Mouse (Mus musculus) kidney, adult 2 months (tissue): Measurements from ENCODE around the gene Hebp1.

Experiments used
- CTCF ChIP-seq: fragments of 200-500 bp; conservative IDR thresholded peaks from 2 replicates; pipeline ENCODE4 v1.5.1; 2011; ENCODE audit warnings: low read depth, mild to moderate bottlenecking, control low read depth, low read length, moderate library complexity, mixed read lengths; ENCODE audit not compliant: insufficient read depth, insufficient read length
- POLR2A ChIP-seq: fragments of 200-500 bp; IDR thresholded peaks from one replicate; pipeline ENCODE4 v1.6.1; 2011; ENCODE audit warnings: low read depth, low read length, control low read depth

DNA sequence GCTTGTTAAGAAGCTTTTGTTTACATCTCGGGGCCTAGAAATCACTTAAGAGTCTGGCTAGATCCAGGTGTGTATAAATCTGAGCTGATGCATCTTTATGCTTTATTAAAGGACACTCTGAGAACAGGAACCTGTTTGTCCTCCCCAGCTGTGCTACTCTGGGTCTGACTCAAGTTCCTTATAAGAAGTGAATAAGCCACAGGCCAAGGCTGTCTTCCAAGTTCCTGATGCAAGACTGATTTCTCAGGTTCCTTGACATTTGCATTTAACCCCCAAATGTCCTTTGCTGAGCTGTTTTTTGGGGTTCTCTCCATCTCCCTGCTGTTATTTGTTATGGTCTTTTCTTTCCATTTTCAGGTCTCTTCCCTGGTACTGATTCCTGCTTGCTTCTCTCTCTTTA lies 5.9 kb downstream of the Hebp1 start:
- TF ChIP-seq CTCF (no peak), POLR2A (no peak)
